Mouse (Mus musculus) neutrophil, adult 5-6 weeks (primary cell): Measurements from ENCODE around the gene Scarf2. TPM values are rescaled to one million over a fixed set of nuclear protein-coding genes. Genes with fewer than 3 reads are reported as not detected.

ENCODE experiments used
- ATAC-seq: fragments of 151-379, 151-347 bp; 2 replicates; pipeline ENCODE4 v1.8.0; 2017; ENCODE audit warnings: mild to moderate bottlenecking, moderate TSS enrichment; ENCODE audit not compliant: insufficient number of reproducible peaks, poor library complexity, low FRiP score, severe bottlenecking; ENCODE audit errors: extremely low read depth
- total RNA-seq: library from RNA; stranded (forward); fragments of 200-1000 nt; gene quantifications from 2 replicates; pipeline ENCODE4 v1.2.3, GENCODE M21; 2017

Gene Scarf2
- total RNA-seq, 1 experiment from 2014 or later: not detected

DNA sequence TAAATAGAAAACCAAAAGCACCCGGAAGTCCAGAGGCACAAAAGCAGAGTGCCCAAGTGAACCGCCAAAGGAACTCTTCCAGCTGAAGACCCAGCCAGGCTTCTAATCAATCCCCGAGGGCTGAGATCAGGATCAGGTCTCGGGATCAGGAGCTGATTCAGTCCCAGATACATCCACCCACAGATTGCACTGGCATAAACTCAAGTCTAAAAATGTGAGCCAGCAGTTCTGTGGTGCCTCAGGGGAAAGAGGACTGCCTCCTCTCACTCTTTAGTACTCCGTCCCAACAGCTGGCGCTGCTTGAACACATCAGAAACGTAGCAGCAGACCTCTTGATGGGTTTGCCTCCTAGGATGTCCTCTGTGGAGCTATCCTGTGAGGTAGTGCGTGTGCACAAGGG, 19.4 kb downstream of the Scarf2 start:
- no peak for ATAC-seq

DNA sequence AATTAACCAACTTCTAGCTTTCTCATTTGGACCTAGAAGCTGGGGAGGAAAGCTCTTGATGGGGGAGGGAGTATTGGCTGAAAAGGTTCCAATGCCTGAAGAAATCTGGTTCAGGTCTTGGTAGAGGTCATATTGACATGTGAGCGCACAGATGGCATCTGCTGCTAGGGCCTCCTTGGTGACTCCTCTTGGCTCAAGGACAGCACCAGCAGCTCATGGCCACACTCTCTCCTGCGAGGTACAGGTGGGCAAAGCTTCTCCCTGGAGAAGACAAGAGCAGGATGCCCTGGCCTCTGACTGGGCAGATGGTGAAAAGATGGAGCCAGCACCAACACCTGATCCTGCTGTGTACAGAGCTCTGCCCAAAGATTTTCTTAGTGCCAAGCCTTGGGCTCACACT, 29.4 kb downstream of the Scarf2 start:
- no peak for ATAC-seq

DNA sequence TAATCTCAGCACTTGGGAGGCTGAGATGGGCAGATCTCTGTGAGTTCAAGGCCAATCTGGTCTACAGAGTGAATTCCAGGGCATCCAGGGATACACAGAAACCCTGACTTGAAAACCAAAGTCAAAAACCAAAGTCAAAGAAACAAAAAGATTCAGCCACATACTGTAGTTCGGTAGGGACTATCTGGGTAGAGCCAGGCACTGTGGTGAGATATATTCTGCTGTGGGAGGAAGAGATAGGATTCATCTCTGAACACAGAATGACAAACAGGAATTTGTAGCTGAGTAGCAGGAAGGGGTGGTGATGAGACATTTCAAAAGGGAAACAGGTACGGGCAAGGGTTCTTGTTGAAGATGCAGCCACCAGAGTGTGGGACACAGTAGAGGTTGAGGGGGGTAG, 31.1 kb downstream of the Scarf2 start:
- ATAC-seq: no peak

DNA sequence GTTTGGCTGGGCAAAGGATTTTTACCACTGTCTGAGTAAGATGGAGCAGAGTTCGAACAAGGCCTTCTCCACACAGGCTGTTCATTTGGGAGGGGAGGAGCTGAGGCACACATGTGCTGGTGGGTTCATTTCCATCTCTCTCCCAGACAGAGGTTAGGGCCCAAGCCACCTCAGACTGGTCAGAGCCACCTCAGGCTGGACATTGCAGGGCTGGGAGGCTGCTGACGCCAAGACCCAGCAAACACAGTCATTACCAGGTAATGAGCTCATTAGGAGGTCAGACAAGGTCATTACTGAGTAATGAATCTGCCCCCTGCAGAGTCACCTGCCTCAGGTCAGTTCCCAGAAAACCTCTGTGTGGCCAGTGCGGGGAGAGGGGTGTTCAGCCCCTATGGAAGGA, 31.8 kb downstream of the Scarf2 start:
- ATAC-seq: no peak

DNA sequence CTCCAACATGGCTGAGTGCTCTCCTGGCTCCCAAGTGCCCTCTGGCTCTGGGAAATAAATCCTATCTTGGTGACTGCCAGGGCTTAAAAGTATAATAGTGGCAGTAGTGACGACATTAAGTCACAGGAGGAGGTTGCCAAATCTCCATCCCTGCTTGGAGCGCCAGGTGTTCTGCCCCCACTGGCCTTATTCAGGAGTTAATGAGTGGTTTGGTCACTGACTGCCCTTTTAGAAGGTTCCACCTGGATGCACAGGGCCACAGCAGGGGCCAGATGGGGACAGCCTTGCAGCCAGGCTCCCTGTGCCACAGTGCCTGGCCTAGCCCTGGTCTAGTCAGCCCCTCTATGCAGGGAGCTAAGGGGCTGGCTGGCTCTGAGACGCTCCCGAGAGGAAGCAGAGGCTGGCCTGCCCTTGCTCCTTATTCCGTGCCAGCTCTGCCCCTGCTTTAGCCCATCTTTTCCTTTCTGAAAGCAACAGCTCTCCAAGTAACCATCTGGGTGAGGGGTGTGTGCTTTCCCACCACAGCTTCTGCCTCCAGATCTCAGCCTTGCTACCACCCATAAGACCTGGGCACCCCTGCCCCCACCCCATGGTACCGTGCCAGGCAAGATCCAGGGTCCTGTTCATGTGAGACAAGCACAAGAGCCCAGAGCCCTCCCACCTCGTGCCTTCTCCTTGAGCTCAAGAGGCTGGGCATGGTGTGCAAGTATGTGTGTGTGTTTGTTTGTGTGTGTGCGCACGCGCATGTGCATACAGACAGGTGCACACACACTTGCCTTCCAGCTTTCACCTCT, 33.5 kb downstream of the Scarf2 start:
- ATAC-seq: no peak

DNA sequence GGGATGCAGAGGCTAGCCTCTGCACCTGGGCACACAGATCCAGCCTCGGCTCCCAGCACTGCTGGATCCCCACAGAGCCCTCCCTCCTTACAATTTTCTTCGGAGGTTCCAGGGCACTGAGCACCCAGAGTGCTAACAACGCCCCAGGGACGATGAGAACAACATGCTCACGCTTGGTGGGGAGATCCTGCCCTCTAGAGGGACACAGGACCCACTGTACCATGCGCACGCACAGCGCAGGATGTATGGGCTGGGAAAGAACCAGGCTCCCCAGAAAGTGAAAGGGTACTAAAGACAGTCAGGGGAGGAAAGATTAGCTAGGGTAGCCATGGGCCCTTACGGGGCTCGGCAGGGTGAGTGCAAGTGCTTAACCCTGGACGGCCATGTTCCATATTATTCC, 34.7 kb downstream of the Scarf2 start:
- ATAC-seq: no peak

DNA sequence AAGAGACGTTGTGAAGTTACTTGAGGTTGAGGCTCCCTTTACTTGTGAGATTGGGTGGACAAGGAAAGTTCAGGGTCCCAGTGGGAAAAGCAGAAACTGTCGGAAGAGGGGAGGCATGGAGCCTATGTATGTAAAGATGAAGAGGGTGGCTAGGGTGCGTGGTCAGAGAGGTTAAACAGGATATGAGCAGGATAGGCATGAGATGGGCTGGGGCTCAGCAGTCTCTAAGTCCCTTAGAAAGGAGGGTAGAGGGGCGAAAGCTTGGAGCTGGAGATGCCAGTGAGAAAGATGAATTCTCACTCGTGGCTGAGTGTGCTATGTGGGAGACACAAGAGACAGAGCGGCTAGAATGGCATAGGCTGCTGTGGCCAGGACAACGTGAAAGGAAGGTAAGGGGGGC, 35.7 kb downstream of the Scarf2 start, which contains the start of gene B830017H08Rik:
Gene B830017H08Rik, plus strand, starts transcription at position 301 of the 400 bp plus-strand sequence.
- ATAC-seq: no peak

DNA sequence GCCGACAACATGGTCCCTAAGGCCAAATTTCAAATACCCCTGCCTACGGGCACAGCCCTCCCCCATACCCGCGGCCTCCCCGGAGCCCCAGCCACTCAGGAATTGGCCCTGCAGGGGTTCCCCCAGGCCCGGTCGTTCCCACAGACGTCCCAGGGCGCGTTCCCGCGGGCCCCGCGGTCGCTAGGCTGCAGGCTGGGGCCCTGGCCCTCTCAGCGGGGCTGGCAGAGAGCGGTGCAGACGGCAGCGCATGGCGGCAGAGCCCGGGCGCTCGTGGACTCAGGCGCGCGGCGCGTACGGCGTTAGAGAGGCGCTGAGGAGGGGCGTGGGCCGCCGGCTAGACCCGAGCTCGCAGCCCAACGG, 36.2 kb downstream of the Scarf2 start:
- no peak for ATAC-seq

DNA sequence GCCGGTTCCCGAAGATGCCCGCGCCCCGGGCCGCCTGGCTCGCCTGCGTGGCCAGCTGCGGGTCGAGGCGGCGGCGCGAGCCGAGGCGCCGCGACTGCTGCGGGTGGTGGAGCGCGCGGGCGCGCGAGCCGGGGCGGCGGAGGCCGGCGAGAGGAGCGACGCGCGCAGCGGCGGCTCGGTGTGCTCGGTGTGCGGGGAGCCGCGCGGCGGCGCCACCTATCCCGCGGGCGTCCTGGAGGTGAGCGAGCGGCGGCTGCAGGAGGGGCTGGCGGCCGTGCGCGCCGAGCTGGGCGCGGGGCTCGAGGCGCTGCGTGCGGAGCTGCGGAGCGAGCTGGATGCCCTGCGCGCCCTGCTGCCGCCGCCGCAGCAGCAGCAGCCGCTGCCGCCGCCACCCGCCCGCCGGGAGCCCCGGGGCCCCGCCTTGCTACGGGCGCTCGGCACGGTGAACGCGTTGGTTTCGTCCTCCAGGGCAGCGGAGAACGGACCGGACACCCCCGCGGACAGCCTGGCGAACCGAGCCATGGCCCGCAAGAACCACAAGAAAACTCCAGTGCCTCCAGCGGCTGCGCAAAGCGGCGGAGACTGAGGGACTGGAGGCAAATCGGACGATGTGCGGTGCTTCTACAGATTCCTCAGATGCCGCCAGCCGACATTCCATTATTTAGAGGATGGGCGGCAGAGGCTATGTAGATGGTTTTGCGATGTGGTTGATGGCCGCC, 36.8 kb downstream of the Scarf2 start:
- ATAC-seq: no peak

DNA sequence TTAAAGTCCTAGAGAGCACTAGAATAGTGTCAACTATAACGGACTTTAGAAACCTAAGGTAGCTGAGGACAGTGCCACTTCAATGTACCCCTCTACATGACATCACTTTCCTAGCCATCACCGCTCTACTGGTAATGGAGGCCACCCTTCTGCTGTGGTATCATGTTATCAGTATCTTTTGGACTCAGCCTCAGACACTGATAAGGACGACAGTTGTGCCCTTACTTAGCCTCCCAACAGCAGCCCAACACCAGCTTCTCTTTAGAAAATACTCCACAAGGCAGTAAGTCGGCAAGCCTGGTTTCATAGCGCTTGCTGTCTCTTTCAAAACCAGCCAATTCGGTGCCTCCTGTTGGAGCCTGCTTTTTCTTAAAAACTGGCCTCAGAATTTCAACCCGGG, 37.5 kb downstream of the Scarf2 start:
- no peak for ATAC-seq

DNA sequence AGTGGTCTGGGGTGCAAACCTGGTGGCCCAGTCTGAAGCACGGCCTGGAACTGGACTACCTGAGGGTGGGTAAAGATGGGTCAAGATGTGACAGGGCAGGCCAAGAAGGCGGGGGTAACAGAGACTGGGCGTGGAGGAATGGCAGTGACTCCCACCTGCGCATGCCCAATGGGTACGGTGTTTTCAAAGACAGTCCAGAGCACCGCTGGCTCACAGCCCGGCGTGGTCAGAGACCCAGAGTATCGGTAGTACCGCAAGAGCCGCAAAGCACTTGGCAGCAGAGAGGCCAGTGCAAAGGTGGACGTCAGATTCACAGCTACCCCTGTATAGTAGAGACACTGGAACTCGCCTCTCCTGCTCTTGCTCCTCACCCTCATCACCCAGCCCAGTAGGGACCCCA, 38.4 kb downstream of the Scarf2 start:
- no peak for ATAC-seq

DNA sequence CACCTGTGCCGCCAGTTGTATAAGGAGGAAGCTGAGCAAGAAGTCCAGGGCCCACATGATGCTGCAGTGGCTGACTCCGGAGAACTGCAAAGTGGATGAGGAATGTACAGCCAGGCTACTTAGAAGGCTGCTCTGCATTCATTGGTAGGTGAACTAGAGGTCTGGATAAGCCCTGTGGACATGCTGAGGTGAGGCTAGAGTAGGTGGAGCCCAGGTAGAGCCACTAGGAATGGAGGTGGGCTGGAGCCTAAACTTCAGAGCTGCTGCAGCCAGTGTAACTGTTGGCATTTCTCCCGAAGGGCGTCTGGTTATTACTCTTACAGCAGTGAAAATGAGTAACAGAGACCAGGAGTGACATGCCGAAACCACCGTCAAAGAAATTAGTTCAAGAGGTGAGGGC, 41.0 kb downstream of the Scarf2 start, which contains the start of gene Car15:
Gene Car15, minus strand, starts transcription at position 314 of the 400 bp plus-strand sequence.
- no peak for ATAC-seq

DNA sequence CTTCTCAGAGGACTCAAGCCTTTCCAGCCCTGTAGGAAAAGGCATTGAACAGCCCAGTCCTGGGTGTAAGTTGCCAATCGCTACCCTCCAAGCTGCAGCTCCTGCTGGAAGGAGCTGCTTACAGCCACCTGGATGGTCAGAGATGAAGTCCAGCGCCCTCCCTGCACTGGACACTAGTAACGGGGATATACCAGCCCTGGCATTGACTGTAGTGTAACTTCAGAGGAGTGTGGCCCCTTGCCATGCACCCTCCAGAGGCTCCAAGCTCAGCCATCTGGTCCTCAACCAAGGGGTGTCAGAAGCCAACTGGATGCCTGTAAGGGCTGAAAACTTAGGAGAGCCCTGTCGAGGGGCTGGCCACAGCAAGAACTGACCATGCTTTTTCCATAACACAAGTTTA, 42.9 kb downstream of the Scarf2 start:
- ATAC-seq: no peak

DNA sequence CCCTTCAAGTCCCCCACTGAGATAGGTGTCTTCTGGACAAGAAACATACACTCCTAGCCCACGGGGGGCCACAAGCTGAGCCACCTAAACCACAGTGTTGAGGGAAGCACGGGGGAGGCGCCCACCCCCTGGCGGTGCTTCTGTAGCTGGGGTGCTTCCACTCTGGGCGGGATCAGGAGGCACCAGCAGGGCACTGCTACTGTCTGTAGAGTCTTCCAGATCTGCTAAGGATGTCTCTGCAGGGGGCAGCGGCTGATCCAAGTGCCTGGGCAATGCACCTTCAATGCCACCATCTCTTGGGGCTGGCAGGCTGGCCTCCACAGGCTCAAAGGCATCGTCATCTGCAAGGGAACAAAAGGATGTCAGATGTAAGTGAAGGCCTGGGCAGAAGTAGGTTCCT, 45.4 kb downstream of the Scarf2 start:
- no peak for ATAC-seq

DNA sequence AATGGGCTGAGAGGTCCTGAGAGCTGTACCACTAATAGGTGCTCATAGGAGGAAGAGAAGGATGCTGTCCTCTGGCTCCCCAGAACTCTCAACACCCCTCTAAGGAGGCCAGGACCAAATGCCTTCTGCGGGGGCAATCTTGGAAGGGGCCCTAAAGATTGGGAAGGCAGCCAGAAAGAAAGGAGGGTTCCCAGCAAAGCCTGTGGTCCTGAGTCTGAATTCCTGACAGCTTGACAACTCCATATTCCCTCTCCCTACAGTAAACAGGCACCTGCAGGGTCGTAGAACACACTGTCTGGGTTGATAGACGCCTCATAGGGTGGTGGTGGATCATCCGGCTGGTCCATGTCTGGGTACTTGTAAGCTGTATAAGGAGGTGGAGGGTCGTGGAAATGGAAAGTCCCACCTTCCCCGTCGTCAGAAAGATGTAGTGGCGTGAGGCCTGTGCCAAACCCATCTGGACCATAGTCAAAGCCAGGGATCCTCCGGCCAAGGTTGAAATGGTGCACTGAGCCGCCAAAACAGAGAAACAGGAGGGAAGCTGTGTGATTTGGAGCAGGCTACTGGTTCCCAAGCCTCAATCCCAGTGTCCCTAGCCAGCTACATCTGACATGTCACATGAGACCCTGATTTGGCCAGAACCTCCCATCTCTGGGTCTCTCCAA, 46.8 kb downstream of the Scarf2 start:
- no peak for ATAC-seq

DNA sequence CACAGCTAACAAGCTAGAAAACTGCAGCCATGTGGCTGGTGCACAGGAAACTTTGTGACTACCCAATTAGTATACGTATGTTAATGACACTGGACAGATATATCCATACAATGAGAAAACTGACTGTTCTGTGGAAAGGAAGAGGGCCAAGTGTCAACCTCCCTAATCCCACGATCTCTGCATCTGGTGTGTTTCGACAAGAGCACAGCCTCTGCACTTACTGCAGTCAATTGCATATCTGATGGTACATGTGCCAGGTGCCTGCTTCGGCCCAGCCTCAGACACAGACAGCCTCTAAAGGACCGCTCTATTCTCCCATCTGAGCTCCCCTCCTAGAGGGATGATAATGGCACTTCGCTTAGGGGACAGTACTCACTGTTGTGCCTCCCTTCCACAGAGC, 51.3 kb downstream of the Scarf2 start:
- ATAC-seq: no peak

DNA sequence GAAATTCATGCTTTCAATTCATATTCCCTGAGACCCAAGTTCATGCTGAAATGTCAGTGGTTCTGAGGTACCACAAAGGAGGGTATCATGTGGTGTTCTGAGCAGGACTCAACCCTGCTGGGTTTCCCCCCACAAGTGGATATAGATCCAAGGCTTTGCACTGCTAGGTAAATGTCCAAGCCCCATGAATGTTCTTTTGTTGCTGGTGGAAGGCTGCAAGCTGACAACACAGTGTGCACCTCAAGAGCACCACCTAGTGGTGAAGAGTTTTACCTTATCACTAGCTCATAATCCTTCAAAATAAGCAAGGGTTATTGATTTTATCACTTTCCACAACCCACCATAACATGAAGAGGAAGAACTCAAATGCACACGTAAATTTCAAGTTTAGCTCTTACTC, 51.8 kb downstream of the Scarf2 start:
- no peak for ATAC-seq

DNA sequence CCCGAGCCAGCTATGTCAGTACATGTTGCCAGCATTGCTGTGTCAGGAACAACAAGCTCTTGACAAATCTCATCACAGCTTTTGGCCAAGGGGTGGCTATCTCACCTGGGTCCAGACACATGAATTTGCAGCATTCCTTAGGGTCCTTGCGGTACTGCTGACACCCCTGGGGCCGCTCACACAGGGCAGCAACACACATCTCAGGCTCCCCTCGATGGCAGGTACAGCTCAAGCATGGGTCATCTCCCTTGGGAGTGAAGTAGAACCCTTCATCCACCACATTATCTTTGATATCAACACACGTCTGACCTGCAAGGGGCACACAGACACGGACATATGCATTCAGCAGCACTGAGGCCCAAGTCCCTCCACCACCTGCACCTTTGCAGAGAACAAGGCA, 52.4 kb downstream of the Scarf2 start:
- no peak for ATAC-seq

DNA sequence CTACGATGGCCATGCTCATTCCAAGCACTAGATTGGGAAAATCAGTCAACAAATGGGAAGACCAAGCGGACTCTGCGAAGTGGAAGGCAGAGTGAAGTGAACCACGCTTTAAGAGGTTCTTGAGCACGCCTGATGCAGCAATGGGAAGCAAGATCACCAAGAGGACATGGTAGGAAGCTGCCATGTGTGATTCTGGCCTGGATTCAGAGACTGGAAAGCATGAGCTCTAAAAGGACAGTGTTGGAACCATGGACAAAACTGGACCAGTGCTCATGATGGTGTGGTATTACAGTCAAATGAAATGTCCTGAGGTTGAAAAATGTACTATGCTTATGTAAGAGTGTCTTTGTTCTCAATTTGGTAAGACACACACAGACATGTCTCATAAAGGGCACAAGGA, 54.2 kb downstream of the Scarf2 start:
- ATAC-seq: no peak

DNA sequence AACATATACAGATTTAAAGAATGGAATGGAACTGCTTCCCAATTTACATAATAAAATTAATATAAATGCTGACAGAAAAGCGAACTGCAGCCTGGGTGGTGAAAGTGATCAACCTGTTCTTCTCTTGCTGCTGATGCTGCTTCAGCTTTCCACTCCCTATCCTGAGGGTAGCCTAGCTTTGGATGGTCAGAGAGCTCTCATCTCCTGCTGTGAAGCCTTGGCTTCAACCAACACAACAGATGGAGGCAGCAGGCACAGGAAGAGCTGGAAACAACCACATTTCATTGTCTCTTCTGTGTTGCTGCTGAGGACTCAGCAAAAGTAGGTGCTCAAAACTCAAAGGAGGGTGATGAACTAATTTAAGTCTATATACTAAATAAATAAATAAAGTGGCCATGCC, 54.8 kb downstream of the Scarf2 start:
- ATAC-seq: no peak
